Mouse (Mus musculus): ENCODE results near the gene Prkn.

DNA sequence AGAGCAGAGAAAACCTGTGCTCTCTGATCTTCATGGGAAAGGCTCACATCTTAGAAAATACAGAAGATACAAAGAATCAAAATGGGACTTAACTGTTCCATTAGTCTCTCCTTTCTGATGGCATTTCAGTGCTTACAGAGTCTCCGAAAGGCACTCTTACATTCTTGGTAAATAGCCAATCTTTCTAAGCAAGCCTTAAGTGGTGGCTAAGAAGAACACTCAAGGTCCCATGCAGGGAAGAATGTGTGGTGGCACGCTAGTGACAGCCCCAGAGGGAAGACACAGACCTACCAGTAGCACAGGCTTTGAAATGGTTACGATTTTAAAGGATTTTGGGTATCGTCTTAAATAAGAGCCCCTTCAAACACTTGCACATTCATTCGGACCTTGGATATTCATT is 816.2 kb downstream of the Prkn start:
- TF ChIP-seq CTCF (IDR thresholded peaks at IDR 0.05) (no peak), POLR2A (IDR thresholded peaks at IDR 0.05; ENCODE audit: insufficient read depth, low read depth, low read length) (no peak)
